Mouse (Mus musculus) embryo, embryonic 10 days (tissue): ENCODE results near the gene Ufm1.

Experiments used
- DNase-seq: peaks from one replicate; pipeline ENCODE4 v3.0.0-alpha.2; 2015; ENCODE audit warnings: low spot score

Ufm1 gene

DNA sequence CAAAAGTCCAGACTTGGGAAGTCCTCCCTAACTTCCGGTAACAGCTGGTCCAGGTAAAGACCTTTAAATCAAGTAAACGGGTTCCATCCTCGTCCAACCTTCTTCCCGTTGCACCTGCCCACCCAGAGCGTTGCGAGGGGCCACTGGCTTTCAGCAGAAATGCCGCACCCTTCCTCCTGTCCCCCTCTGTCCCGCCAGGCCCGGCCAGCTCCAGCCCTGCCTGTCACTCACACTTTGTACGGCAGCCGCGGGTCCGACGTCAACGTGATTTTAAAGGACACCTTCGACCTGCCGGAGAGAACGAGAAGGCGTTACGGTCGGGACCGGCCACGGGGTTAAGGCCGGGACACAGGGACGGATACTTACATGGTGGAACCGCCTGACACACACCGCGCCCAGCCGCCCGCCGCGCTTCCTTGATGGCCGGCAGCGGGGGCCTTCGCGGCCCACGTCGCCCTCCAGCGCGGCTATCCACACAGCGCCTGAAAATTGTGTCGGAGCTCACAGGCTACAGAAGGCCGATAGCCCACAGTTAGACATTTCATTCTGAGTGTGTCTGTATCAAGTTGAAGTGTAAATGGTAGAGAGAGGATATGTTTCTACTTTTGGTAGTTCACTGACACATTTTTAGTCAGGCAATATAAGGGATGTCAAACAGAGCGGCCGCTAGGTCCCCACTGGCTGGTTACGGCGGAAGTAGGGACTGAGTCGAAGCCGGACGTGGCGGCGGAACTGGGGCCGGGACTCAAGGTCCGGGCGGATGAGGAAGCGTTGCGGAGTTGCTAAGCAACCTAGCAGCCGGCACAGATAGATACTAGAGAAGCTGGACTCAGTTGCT is at the start of gene Ufm1:
Gene Ufm1, minus strand, starts transcription at position 448 of the 838 bp plus-strand sequence.
- DNase-seq = peak; percentile 98

DNA sequence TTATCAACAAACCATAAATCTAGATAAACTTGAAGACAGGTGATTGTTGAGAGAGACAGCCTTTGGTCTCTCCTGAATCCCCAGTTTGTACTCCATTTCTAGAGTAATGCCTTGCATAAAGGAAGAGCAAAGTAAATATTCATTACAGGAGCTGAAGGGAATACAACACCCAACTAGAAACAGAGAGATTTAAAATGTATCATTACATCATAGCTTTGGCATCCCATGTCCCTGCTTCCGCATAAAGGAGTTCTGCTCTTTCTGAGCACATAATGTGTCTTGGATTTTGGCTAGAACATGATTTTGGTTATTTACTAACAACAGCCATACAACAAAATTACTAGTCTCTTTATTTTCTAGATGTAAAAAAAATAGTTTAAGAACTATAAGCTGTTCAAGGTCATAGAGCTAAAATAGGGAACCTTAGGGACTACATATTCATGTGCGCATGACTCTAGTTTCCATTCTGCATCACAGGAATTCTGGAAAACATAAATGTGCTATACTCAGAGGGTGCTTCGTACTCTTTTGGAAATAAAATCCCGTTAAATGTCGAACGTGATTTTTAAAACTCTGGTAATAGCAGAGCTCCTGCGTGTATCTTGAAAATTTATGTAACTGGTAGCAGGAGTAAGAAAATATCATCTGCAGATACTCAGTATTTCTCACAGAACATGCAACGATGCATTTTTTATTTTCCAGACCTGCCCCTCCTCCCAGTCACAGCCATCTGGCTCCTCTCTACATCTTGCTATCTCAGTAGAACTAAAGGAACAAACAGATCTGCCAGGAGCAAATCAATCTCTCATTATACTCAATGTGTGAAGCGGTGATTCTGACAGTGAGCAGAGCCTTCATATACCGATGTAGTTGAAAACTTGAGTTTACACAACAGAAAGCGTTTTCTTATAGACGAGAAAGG is 27.2 kb upstream of the Ufm1 start:
- DNase-seq = no peak

DNA sequence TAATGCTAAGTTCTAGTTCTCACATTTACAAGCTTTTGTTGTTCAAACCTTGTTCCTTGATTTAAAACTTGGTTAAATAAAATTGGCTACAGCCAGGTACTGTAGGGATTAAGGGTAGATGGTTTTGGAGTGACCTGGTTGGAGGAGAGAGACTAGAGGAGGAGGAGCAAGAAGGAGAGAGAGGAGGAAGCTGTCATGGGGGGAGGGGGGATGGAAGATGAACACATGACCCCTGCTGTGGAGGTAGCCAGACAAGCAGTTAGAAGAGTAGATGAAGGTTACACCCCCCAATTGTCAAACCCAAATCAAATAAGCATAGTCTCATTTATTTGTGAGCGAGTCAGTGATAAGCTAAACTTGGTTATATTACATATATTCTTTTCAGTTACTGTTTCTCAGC is 8.0 kb upstream of the Ufm1 start:
- no peak for DNase-seq

DNA sequence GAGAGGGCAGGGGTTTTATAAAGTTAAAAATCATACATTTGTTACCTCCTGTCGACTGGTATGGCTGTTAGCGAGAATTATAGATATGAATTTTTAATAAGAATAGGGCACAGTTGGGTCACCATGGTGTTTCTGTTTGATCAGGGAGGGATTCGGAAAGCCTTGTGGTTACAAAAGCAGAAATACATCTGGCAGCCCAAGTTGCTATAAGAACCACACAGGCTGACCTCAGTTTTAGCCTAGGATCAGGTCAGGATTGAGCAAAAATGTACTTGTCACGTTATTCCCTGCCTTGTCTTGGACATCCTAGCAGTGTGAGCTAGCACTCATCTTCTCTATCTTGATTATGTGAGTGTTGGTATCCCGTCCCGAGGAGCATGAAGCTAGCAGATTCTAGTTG is 6.9 kb upstream of the Ufm1 start:
- no peak for DNase-seq

DNA sequence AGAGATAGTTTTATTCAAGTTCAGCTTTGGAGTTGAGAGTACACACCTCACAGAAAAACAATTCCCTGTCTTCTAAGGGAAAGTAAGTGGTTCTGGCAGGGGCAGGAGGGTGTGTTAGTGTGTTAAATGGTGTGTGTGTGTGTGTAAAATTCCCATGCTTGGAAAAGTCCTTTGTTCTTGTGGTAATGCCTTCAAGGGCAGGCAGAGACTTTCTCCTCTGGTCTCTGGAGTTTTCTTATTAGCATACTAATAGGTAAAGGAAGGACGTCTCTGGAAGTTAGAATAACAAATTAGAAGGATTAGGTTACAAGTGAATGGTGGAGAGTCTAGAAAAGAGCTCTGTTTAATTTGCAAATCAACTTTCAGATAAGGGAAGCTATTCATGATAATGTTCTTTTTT is 5.6 kb upstream of the Ufm1 start:
- DNase-seq = no peak

DNA sequence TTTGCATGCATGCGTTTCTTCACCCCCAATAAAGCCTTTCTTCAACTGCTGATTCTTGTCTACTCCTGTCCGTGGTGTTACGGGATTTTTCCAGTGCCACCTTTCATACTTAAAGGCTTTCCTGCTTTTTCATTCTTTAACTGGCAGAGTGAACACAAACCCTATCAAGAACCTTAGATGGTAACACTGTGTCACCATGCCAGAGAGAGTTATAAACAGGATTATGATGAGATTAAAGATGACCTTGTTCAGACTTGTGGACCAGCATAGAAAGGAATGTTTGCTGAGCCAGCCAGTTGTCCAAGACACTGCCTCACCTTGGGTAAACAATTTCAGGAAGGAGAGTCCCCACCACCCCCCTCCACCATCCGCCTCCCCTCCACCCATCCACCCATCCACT is 4.6 kb upstream of the Ufm1 start:
- no peak for DNase-seq

DNA sequence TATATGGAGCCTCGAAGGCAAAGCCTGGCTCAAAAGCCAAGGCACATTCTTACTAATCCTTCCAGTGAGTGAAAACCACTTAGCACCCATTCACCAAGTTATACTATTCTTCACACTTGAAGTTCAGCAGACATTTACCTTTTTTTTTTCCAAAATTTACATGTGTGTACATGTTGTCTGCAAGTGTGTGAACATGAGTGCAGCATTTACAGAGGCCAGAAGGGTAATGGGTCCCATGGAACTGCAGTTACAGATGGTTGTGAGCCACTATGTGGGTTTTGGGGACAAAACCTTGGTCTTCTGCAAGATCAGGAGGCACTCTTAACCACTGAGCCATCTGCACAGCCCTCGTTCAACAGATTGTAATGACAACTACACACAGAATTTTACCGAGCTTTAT is 8.8 kb downstream of the Ufm1 start:
- DNase-seq = no peak

DNA sequence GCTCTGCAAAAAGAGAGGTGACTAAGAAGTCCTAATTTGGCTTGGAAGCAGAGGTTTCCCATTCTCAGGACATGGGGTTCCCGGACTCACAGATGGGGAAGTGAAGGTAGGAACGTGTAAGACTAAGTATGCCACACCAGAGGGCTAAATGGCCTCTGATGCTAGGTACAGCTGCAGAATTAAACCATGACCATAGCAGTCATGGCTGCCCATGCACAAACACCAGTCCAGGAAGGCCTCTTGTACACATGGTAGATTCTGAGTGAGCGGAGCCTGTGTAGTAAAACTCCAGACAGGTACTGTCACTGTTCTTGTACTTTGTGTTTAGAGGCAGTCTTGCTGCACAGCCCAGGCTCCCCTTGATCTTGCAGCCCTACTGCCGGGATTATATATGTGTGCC is 9.4 kb downstream of the Ufm1 start:
- DNase-seq = no peak

DNA sequence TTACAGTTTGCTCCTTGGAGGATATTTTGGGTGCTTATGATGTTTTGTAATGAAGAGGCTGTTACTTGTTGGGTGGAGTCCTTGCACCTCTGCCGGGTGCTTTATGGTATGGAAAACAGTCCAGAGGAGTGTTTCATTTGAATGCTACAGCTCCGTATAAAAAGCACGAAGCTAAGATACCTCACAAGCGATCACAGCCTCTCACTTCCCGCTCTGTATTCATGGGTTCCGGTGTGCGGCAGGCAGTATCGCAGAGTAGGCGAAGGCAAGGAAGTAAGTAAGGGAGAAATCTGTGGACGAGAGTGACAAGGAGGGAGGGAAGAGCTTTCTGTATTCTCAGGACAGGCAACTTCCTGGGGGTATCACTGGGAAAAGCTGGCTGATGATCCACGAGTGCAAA is 15.4 kb downstream of the Ufm1 start:
- DNase-seq = no peak

DNA sequence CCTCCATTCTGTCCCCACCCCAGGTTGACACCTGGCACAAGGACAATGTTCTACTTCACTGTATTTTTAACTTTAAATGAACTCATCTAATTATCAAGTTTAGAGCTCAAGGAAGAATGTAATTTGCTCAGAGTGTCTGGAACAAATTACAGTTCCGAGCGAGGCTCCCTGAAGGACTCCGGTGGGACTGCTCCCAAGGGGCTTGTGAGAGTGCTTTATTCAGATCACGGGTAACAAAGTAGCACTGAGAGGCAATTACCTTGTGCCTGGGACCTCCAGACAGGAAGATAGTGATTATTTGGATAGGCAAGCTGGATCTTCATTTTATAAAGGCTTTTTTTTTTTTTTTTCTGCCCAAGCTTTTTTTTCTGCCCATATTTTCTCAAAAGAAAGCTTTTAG is 15.9 kb downstream of the Ufm1 start:
- no peak for DNase-seq

DNA sequence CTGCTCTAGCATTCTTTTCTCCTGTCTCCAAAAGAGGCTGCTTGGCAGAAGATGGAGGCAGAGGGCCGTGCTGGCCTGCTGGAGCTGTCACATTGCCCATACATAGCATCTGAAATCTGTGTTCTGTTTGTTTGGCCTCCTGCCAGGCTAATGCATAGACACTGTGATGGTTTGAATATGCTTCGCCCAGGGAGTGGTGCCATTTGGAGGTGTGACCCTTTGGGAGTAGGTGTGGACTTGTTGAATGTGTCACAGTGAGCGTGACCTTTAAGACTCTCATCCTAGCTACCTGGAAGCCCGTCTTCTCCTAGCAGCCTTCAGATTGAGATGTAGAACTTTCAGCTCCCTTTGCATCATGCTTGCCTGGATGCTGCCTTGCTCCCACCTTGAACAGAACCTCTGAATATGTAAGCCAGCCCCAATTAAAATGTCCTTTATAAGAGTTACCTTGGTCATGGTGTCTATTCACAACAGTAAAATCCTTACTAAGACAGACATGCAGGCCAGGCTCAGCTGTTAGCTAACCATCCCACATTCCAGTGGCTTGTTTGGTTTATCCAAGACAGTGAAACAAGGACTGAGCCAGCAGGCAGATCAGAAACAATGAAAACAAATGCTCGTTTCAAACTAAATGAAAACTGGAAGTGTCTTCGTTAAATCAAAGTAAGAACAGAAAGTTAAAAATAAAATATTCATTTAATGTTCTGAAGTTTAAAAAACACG is 17.3 kb downstream of the Ufm1 start:
- DNase-seq = no peak

DNA sequence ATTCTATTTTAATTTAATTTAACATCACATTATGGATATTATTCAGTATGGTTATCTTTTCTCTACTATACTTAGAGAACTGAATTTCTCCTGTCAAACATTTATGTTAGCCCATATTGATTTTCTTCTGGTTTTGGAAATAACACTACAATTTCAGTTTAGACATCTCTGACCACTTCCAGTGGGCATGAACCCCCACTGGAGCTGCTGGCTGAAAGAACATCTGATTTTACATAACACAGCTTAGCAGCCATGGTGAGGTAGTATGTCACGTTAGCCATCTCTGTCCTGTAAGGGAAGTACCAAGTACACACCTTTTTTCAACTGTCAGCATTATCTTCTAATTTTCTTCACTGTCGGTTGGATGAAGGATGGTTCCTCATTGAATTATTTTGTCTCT is 18.8 kb downstream of the Ufm1 start, which contains the start of gene Gm10985:
Gene Gm10985, plus strand, starts transcription at position 301 of the 400 bp plus-strand sequence.
- no peak for DNase-seq

DNA sequence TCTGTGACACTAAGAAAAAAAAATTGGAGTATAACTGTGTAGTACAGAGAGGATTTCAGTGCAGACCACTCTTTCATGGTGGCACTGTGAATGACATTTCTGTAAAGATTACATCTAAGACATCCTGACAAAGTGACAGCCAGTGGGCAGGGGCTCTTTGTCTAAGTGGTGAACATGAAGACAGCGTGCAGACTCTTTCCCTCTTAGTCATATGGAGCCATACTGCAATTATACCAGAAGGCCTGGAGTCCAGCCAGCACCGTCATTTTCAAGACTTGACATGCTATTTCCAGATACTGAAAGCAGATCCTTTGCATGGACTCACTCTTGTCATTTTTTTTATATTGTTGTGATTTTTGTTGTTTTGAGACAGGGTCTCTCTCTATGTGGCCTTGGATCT is 29.4 kb downstream of the Ufm1 start:
- no peak for DNase-seq

DNA sequence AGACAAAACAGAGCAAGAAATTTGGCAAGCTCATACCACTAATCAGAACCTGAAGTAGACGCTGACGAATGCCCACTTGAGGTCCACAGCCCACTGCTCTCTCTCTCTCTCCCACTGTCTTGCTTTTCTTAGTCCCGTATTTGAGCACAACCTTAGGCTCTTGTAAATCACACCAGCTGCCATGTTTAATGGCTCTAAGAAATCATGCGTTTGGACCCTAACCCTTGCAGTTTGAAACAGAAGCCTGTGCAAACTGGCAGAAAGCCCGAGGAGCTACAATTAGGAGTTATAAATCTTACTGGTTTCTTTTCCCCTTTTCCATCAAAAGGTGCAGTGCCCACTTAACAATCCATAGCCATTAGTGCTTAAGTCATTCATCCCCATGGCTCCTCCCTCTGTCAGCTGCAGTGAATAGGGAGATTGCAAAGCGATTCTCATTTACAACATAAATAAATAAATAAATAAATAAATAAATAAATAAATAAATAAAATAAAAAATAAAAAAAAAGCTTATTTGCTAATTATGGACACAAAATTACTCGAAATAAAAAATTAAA is 50.1 kb downstream of the Ufm1 start:
- peak; percentile 12 for DNase-seq
